Mouse (Mus musculus): ENCODE measurements around the gene Nedd9.

The Nedd9 gene

DNA sequence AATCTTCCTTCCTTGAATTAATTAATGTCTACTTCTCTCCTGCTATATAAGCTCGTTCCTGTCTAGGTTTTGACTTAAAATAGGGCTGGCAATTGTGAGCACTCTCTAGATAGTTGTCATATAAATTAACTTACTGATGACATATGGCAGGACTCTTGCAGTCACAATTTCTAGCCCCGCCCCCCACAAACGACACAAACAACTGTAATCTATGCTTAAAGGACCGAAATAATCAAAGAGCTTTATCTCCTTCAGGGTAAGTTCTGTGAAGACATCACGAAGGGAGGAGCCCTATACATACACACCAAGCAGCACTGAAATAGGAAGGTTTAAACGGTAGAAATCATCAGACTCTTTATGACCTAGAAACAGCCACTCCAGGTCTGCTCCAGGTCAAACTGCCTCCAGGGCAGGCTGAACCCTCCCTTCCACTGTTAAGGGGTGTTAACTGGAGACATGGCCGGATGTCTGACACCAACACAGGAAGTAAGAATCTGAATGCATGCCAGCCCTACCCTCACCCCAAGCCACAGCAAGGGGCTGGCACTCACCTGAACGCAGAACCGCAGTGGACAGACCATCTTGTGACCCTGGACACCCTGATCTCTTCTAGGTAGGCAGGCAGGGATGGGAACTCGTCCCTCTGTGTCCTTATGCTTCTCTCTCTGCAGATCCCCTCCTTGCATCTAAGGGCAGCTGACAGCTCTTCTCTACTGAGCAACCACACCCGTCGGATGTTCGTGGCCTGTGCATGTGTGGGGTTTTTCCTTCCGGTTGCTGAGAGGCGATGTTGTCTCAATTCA, at the start of gene Nedd9:
Gene Nedd9 (minus strand): TSS at position 757 of the 803 bp plus-strand sequence.
- no peak for DNase-seq (ENCODE audit: low spot score)

DNA sequence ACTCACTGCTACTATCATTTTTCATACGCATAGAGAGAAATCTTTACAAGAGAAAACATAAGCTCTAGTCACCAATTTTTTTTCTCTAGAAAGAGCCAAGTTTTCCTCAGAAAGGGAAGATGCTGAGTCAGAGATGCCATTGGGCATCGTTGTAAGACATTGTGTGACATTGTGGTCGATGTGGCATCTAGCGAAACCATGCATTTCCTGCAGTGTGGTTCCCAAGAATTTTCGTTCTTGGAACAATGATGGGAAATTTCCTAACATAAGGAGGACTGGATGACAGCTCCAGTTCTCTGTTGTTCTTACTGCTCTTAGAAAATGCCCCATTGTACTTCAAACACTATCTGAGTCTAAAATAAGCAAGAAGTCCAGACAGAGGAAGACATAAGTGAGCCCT, 45.5 kb upstream of the Nedd9 start:
- no peak for DNase-seq (ENCODE audit: low spot score)

DNA sequence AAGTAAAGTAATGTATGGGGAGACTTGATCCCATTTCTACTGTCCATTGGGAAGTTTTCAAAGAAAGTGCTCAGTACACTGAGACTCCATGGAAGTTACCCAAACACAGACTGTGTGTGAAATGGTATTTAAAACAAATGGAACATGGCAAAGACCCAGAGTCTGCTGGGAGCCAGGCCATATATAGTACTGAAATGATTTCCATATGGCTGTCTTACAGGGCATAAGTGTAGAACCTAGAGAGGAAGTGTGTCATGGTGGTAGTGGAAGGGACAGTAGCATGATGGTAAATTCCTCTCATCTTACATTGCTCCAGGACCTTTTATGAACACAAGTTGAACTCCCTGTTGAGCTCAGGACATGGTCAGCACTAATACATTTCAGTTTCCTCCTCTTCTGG, 43.2 kb upstream of the Nedd9 start:
- DNase-seq (ENCODE audit: low spot score): no peak

DNA sequence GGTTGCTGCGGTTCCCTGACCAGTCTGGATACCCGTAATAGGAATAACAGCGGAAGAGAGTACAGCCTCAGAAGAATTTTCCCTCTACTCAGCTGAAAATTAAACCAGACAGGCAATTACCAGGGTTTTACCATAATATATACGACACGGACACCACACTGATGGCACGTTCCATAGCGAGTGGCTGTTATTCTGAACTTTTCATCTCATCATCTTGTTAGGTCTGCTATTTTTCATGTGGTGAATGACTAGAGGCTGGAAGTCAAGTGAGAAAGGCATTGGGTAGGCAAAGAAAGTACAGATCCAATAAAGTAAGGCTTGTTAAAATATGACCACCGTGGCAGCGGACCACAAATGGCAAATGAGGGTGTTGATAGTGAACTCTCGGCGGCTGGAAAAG, 37.0 kb upstream of the Nedd9 start:
- no peak for DNase-seq (ENCODE audit: low spot score)

DNA sequence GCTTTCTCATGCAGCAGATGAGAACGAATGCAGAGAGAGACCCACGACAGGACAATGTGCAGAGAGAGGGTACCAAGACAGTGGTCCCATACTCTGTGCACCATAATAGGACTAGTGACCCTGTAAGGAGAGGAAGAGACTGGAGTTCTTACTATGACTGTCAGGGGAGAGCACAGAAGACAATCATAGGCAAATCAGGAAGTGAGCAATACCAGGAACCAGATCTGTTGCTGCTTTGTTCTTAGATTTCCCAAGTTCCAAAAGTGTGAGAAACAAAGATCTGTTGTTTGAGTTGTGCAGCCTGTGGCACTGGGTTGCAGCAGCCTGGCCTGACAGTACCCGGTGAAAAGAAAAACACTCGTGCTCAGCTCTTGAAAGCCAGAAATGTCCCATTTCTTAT, 34.1 kb upstream of the Nedd9 start:
- DNase-seq (ENCODE audit: low spot score): no peak

DNA sequence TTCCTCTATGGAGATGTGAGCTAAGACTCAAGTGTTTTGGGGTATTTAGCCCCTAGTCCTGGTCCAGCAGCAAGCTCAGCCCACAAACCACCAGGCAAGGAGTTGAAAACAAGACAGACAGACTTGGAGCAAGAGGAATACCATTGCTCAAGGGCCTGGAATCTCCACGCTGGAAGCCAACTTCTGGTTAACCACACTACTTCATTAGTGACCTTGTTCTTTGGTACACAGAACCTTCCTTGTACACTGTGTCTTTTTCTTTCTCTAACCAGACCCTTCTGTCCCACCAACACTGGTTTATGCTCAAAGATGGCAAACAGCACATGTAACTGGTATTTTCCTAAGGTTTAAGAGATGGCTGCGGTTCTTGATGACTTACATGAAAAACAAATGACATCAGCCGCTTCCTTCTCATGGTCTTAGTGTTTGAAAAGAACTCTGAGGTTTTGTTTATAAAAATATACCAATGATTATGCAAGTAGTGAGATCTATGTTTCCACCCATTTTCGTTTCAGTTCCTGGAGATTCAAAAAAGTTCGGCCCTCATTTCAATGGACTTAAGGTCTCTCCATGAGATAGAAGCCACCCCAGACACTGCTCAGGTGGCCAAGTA, 33.5 kb upstream of the Nedd9 start:
- no peak for DNase-seq (ENCODE audit: low spot score)

DNA sequence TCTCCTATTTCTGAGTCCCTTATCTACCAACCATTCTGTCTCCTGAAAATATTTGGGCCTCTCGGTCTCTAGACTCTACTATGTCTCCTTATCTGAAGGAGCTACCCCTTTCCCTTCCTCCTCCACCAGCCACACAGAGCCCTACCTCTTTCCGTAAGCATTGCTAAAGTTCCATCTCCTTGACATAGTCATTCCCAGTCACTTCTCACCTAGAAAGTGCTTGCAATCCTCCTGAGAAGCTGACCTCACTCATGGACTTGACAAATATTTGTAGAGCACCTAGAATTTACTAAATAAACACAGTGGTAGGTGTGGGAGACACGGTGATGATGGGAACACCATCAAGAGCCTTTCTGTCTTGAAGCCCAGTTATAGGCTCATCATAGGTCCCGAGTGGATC, 32.6 kb upstream of the Nedd9 start:
- DNase-seq (ENCODE audit: low spot score): no peak

DNA sequence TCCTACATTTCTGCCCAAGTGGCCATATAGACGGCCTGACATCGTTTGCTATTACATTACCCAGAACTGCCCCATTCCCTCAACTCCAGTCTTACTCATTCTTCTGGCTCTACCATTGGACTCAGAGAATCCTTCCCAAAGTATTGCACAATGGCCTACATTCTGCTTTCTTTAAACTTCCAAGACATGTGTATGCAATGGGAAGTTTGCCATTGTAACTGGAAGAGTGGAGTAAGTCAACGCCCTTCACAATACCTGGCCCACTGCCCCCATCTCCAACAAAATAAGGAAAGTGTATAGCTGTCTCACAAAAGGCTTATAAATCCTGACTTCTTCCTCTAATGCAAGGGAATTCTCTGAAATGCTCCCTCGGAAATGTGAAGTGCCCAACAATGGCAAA, 30.0 kb upstream of the Nedd9 start:
- no peak for DNase-seq (ENCODE audit: low spot score)

DNA sequence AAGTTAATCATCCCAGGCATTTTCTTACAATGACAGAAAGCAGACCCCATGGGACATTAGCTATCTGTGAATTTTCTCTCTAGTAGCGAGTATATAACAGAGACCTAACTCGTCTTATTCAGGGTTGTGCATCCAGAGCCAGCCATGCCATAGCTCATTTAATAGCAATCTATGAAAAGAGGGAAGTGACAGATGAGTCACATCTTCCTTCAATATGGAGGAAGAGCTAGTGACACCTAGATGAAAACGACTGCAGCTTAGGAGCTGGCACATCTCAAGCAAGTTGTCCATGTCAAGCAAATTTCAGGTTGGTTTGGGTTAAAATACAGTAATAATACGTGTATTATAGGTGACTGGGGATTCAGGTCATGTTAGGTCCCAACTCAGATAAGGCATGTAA, 28.6 kb upstream of the Nedd9 start:
- no peak for DNase-seq (ENCODE audit: low spot score)

DNA sequence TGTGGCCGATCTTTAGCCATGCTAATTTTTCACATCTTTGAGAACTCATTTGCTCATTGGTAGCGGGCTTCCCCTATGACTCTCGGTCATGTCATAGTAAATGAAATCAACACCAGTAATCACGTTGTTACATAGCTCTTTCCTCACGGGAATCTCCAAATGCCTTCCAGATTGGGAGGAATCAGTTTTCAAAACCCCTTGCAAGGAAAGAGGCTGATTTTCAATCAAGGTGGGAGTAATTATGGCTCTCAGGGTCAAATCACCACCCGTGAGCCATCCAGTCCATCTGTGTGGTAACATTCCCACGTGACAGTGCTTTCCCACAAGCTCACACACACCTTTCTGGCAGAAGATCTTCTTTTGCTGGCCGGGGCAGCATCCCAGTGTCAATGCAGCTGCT, 27.8 kb upstream of the Nedd9 start:
- DNase-seq (ENCODE audit: low spot score): no peak

DNA sequence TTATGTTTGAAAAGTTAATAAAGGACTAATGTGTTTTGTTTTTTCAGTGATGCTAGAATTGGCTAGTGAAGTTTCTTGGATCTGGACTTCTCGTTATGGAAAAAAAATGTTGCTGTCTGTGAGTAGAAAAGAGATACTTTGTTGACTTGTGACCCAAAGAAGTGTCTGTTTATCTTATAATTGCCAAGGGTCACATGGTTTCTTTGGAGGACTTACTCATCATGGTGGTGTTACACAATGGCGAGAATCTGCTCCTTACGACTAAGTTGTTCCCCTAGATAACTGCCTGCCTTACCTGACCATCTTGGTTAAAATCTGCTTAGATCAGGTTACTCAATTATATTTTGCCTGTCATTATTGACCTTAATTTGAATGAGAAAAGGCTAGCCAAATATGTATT, 26.3 kb upstream of the Nedd9 start:
- DNase-seq (ENCODE audit: low spot score): no peak

DNA sequence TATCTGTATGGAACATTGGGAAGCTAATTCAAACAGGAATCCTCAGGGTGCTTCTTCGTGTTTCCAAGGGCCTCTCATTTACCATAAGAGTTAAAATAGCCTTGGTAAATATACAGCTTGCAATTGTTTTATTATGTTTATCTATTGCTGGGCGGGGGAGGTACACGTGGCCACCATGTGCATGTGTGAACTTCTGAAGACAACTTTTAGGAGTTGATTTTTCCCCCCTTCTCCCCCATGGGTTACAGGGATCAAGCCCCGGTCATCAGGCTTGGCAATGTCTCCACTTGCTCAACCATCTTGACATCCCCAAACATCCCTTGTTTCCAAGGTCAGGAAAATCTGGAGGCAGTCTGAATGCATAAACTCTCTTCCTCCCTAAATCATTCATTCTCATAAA, 25.1 kb upstream of the Nedd9 start:
- no peak for DNase-seq (ENCODE audit: low spot score)

DNA sequence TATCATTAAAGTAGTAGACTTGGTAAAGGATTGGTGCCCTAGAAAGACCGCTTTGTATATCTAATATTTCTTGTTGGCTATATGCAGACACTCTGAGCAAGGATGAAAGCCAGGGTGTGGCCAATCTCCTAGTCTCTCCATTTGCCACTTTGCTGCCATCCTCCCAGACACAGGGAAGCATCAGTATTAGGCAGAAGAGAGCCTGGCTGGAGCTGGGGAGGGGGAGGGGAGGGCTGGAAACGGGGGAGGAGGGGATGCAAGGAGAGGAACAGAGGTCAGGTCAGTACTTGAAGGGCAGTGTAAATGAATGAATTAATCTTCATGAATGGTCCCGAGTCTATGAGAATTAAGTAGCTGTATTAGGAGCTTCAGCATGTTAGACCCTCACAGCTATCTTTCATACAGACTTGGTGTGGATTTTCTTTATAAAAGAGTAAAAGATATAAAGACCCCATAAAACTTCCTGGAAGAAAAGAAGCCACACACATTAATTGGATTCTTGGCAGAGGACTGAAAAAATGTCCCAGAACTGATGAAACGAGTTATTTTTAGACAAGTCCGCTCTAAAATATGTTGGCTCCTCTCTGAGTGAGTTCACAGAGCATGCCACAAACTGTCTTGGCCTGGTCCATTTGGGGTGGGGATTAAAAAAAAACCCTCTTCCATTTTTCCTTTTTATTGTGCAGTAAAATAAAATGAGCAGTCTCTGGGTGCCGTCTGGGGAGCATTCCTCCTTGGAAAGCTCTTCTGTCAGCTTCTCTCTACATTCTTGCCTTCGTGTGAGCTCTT, 23.7 kb upstream of the Nedd9 start:
- DNase-seq (ENCODE audit: low spot score): no peak

DNA sequence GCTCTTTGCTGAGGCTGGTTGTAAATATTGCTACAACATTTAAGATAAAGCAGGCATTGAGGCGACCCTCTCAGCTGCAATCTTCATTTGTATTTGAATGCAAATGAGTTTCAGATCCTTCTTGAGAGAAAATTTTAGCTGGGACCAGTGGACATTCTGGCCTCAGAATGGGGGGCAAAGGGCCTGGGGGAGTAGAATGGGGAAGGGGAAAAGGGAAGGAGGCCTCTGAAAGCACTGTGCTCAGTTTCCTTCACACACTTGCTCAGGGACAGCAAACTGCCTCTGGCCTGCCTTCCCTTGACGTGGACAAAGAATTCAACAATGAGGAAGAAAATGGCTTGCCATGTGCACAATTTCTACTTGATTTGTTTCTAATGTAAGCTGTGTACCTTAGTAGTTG, 18.4 kb upstream of the Nedd9 start:
- DNase-seq (ENCODE audit: low spot score): no peak

DNA sequence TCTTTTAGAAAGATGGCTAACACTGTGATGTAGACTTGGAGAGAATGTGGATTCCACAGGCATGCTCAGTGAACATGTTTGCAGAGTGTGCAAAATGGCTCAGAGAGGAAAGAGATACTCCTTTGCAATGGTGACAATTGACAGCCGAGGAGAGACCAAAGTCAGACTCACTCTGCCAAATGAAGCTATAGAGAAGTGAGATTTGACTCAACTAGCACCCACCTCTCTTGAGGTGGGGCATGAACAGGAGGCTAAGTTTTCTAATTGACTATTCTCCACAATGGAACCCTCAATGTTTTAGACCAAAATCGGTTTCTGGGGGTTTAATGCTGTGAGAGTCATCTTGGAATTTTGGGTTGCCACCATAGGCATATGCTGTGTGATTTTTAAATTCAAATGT, 17.8 kb upstream of the Nedd9 start:
- no peak for DNase-seq (ENCODE audit: low spot score)

DNA sequence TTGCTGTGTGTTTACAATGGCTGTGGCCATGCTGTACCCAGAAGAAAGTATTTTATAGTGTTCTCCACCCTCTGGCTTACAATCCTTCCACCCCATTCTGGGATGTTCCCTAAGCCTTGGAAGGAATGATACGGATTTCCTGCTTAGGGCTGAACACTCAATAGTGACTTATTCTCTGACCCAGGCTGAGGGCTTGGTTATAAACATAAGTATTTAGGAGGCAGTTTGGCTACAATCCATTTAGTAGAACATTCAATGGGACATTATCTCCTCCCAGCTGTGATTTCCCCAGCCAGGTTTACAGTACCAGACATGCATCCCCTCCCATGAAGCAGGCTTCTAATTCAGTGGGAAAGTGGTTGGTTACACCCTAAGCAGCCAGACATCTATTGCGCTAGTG, 17.3 kb upstream of the Nedd9 start:
- no peak for DNase-seq (ENCODE audit: low spot score)

DNA sequence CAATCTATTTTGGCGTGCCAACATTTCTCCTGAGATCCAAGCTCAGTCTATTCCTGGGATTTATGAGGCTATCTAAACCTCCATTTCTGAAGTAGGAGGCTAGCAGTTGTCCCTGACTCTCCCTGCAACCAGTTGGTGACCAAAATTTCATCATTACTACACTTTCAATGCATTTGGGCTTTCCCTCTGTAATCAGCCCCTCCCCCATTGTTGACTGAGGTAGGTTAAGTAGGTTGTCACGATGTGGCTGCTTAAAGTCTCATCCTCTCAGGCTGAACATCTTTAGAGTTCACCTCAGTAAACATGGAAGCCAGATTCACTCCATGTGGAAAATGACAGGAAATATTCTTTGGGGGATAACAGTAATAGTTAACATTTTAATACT, 15.7 kb upstream of the Nedd9 start:
- DNase-seq (ENCODE audit: low spot score): no peak

DNA sequence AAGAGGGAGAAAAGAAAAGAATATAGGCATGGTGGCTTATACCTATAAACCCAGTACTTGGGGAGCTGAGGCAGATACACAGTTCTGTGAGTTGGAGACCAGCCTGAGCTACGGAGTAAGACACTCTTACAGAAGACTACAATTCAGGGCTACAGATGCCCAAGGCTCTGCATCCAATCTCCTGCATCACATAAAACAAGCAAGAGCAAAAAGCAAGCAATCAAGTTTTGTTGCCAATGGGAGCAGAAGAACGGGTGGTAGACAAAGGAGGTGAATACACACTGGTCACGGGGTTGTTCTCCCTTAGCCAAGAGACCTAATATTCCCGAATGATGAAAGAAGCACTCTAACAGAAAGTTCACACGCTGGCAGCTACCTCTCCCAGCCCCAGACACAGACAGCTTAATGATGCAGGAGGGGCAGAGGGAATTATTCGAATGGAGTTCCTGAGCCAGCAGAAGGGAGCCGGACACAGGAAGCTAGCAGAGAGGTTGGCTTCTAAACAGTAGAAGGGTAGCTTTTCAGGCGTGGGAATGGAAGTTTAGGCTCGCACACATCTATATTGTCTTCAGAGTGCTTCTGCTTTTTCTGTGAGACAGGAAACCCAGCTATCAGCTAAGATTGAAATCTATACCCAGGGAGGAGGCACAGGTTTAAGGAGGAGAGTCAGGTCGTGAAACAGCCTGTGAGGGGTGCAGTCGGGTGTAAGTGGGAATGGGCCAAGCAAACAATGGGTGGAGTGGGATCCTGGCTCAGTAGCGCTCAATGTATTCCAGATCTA, 15.2 kb upstream of the Nedd9 start:
- no peak for DNase-seq (ENCODE audit: low spot score)

DNA sequence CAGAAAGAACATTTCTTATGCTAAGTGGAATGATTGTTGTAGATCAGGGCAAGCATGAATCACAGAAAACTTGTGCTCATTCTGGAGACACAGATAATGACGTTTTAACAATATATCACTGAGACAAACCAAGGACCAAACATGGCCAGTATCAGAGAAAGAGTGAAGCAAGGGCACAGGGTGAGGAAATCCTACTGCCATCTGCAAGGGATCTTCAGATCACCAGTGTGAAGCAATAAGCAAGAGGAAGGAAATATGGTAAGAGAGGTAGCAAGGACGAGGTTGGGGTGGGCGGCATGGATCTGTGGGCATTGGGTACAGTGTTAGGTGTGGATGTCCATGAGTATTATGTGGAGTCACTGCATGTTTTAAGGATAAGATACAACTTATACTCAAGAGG, 13.6 kb upstream of the Nedd9 start:
- DNase-seq (ENCODE audit: low spot score): no peak

DNA sequence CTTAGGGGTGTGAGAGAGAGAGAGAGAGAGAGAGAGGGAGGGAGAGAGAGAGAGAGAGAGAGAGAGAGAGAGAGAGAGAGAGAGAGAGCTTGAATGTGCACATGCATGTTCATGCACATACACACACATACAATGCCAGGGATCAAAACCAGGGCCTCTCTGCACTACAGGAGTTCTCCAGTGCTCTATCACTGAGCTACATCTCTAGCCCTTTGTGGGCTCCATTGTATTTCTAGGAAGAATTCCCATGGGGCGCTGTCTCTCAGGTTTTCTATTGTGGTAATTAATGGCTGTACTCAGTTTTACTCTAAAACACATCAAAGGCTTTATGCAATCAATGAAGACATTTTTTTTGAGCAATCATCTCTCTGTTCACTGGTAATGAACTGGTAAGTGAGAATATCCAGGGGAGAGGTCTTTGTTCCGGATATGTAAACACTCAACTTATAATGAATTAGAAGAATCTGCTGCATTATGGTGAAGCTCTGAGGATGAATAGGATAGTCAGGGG, 11.5 kb upstream of the Nedd9 start:
- no peak for DNase-seq (ENCODE audit: low spot score)

DNA sequence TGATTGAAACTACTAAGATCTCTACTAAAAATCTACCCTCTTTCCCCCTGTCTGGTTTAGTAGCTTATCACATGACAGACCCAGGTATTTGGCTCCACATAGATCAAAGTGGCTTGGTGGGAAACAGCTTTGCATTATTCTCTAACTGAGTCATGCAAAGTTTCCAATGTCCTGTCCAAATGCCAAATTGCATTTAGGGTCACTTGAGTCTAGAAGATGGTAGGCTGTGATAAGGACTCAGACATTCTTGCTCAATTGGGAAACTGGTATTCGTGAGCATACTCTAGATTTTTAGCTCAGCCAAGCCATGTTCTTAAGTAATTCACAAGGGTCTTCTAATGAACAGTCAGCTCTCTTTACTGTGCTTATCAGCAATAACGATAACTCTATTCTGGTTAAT, 7.5 kb upstream of the Nedd9 start:
- no peak for DNase-seq (ENCODE audit: low spot score)

DNA sequence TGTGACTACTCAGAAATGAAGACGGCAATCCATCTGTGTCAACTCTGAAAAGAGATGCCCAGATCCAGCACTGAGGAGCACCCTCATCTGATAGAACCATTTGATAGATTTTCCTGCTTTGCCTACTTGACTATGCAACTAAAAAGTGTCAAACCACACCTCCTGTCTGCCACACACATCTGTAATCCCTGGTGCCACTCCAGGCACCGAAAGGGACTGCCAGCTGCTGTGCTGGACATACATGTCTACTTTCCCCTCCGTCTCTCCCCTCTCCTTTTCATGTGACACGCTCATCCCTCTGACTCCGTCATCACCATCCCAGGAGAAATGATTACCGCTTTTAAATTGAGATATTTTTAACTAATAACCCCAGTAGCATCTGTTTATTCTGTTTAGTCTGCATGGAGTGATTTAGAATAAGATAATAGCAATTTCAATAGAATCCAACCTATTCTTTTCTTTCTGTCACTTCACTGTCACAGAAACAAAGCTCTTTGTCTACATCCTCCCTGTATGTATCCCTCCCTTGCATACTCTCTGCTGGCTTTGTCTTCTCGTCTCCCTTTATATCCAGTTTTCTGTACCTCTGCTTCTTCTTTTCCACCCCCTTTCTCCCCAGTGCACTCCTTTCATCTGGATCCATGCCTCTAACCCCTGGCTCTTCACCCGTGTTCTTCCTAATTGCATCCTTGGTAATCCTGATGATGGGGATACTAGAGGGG, 5.0 kb upstream of the Nedd9 start:
- DNase-seq (ENCODE audit: low spot score): no peak
